Mouse (Mus musculus) G1E (cell line): ENCODE data around the gene Gm5114. TPM values are rescaled to one million over a fixed set of nuclear protein-coding genes. Genes with fewer than 3 reads are reported as not detected.
"Not testable (repeated sequence)": the region's sequence is repeated elsewhere in the genome, so short reads cannot be mapped to it uniquely, and the experiment has no call there.

Experiments
- ATAC-seq: 2 replicates; pipeline ENCODE4 v1.8.0; 2016; ENCODE audit warnings: mild to moderate bottlenecking; ENCODE audit not compliant: insufficient number of reproducible peaks, poor library complexity, low FRiP score, severe bottlenecking; ENCODE audit errors: extremely low read depth
- DNase-seq: peaks from one replicate; pipeline ENCODE4 v3.0.0; 2012; ENCODE audit warnings: low spot score
- H3K27me3 ChIP-seq: 2 replicates; pipeline ENCODE4 v1.6.1; 2012; ENCODE audit warnings: mild to moderate bottlenecking, low read length, inconsistent platforms; ENCODE audit not compliant: insufficient read depth
- H3K36me3 ChIP-seq: replicated peaks from 2 replicates; pipeline ENCODE3; 2012; ENCODE audit warnings: mild to moderate bottlenecking, inconsistent platforms
- H3K4me1 ChIP-seq: 2 replicates; pipeline ENCODE4 v1.6.1; 2012; ENCODE audit warnings: low read depth, low read length, inconsistent platforms, mixed read lengths; ENCODE audit not compliant: insufficient read depth
- H3K4me3 ChIP-seq: 2 replicates; pipeline ENCODE4 v1.5.1; 2012; ENCODE audit warnings: low read depth, mild to moderate bottlenecking, inconsistent platforms, low read length, moderate library complexity, mixed read lengths
- H3K9me3 ChIP-seq: replicated peaks from 2 replicates; pipeline ENCODE4 v1.6.1; 2012; ENCODE audit warnings: inconsistent platforms
- CTCF ChIP-seq: IDR thresholded peaks from 2 replicates; pipeline ENCODE4 v1.5.1; 2012; ENCODE audit warnings: low read depth, low read length, inconsistent platforms, mixed read lengths
- GATA1 ChIP-seq: IDR thresholded peaks from 2 replicates; pipeline ENCODE4 v1.6.1; 2012; ENCODE audit warnings: borderline replicate concordance, low read length, inconsistent platforms, mixed read lengths
- GATA2 ChIP-seq: IDR thresholded peaks from 2 replicates; pipeline ENCODE4 v1.6.1; 2012; ENCODE audit warnings: low read depth, low read length, inconsistent platforms, borderline replicate concordance
- POLR2AphosphoS5 ChIP-seq: IDR thresholded peaks from 2 replicates; pipeline ENCODE4 v1.6.1; 2012; ENCODE audit warnings: low read depth, low read length, inconsistent platforms; ENCODE audit not compliant: insufficient replicate concordance
- TAL1 ChIP-seq: conservative IDR thresholded peaks from 2 replicates; pipeline ENCODE4 v1.6.1; 2012; ENCODE audit warnings: low read depth, low read length, inconsistent platforms, mixed read lengths
- polyA plus RNA-seq: library from polyadenylated mRNA; stranded (reverse); fragments of >175 nt; gene quantifications from 2 replicates; pipeline ENCODE4 v1.2.3, GENCODE M21; 2012
- total RNA-seq, 2 experiments: library from RNA; stranded (forward) in 1 of 2; stranded (reverse) in 1 of 2; fragments of 200-1000 nt in 1 of 2; fragments of >200 nt in 1 of 2; fragmentation: Nextera tagmentation in 1 of 2; gene quantifications; 2 replicates each; pipeline ENCODE4 v1.2.3; 2014 to 2017

Gene Gm5114
- not detected in 2 replicates for total RNA-seq (2014; fragmentation: Nextera tagmentation)
- total RNA-seq (2017), result not detected in 2 replicates
- not detected in 2 replicates for polyA plus RNA-seq

DNA sequence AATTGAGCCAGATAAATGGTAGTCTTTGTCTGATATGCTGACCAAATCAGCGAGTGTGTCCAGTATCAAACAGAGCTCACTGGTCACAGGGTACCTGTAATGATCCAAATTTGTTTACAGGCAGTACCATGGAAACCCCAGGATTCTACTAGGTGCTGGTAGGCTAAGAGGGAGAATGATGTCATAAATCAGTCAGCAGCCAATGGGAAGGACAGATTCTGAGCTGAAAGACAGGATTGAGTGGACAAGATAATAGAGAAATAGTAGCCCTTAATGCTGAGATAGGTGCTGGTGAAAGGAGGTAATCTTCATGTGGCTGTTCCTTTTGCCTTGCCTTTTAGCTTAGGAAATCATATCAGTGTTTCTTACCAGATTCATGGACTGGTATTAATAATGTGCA lies at the start of gene Gm5114:
Gm5114 (minus strand) TSS at position 101 of the 400 bp plus-strand sequence.
- not testable (repeated sequence) for H3K36me3 ChIP-seq, H3K4me1 ChIP-seq, H3K4me3 ChIP-seq, DNase-seq, H3K27me3 ChIP-seq, ATAC-seq, H3K9me3 ChIP-seq

GRCm38 (mm10) chr7:39455806-39456205 lies 42.8 kb upstream of the Gm5114 start:
- ATAC-seq (no peak), DNase-seq (peak; percentile 7)
- no peaks in the 10 kb centered on the region for H3K9me3 ChIP-seq
- TF ChIP-seq GATA2, result no peak
- TF ChIP-seq CTCF, result no peak
- TF ChIP-seq TAL1, result no peak
- TF ChIP-seq POLR2AphosphoS5, result no peak
- no peak for TF ChIP-seq GATA1
- H3K36me3 ChIP-seq, result no peaks in the 10 kb centered on the region
- H3K27me3 ChIP-seq, result no peaks in the 10 kb centered on the region
- no peak overlapping the region for H3K4me3 ChIP-seq
- H3K4me1 ChIP-seq, result no peaks in the 10 kb centered on the region

- DNase-seq (peak; percentile 70), ATAC-seq (peak; percentile 98)
- Histone ChIP-seq H3K4me1 (no peaks in the 10 kb centered on the region), H3K4me3 (peak overlapping the region; percentile 72), H3K9me3 (peaks cover 8% of the 10 kb centered on the region), H3K36me3 (no peaks in the 10 kb centered on the region), H3K27me3 (no peaks in the 10 kb centered on the region)
- no peak for TF ChIP-seq POLR2AphosphoS5
- TF ChIP-seq GATA2, result no peak
- no peak for TF ChIP-seq TAL1
- TF ChIP-seq CTCF, result no peak
- TF ChIP-seq GATA1, result no peak
These were observed 36.5 kb upstream of the Gm5114 start for GRCm38 (mm10) chr7:39449260-39450021.

- Histone ChIP-seq H3K4me1 (no peaks in the 10 kb centered on the region), H3K36me3 (no peaks in the 10 kb centered on the region), H3K4me3 (peak overlapping the region; percentile 72; the same call in 1 of the 2 replicates), H3K27me3 (no peaks in the 10 kb centered on the region), H3K9me3 (peaks cover 8% of the 10 kb centered on the region)
- TF ChIP-seq POLR2AphosphoS5, result no peak
- TF ChIP-seq GATA2, result no peak
- no peak for TF ChIP-seq TAL1
- no peak for TF ChIP-seq GATA1
- no peak for TF ChIP-seq CTCF
- DNase-seq, result no peak
- ATAC-seq, result no peak
These were observed 35.8 kb upstream of the Gm5114 start for GRCm38 (mm10) chr7:39448626-39449242.

GRCm38 (mm10) chr7:39441237-39441636 lies 28.3 kb upstream of the Gm5114 start:
- Histone ChIP-seq H3K36me3 (no peaks in the 10 kb centered on the region), H3K4me3 (no peak overlapping the region), H3K9me3 (peaks cover 5% of the 10 kb centered on the region), H3K27me3 (no peaks in the 10 kb centered on the region), H3K4me1 (no peaks in the 10 kb centered on the region)
- DNase-seq (no peak), ATAC-seq (no peak)
- TF ChIP-seq GATA1 (no peak), TAL1 (no peak)

DNA sequence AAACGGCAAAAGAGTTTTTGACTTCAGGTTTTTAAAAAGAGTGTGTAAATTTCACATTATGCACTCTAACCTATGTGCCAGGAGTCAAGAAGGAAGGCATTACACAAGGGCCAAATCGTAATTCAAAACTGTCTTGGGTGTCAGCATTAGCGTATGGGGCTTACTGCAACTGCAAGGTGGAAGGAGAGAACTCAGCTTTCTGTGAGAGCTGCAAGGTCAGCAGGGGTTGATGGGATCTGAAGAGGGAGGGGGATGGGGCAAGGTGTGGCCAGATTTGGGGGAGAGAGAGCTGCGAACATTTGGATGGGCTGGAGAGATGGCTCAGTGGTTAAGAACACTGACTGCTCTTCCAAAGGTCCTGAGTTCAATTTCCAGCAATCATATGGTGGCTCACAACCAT lies 27.4 kb upstream of the Gm5114 start:
- no peak overlapping the region for H3K4me3 ChIP-seq
- no peaks in the 10 kb centered on the region for H3K4me1 ChIP-seq
- no peaks in the 10 kb centered on the region for H3K36me3 ChIP-seq
- TF ChIP-seq GATA1 (no peak), TAL1 (no peak), GATA2 (no peak), CTCF (no peak), POLR2AphosphoS5 (no peak)
- DNase-seq (no peak), ATAC-seq (no peak)
- peaks cover 5% of the 10 kb centered on the region for H3K9me3 ChIP-seq
- H3K27me3 ChIP-seq, result no peaks in the 10 kb centered on the region

Other genes with a start within 250 kb of the Gm5114 start
- 2.3 TPM in 2 replicates for gene Zfp619, start 104.6 kb upstream of the Gm5114 start, total RNA-seq (2014; fragmentation: Nextera tagmentation)
- gene Zfp619, start 104.6 kb upstream of the Gm5114 start, total RNA-seq (2017), result 1.5 and 1.9 TPM in 2 replicates
- gene Zfp619, start 104.6 kb upstream of the Gm5114 start, polyA plus RNA-seq, result 0.11 and 0.12 TPM in 2 replicates